Comparison of ENCODE assay signal across 19 mouse cellular contexts in genomic region chr12:29179405-29179804, GRCm38 (mm10).
DNase-seq lines count a peak whose midpoint lies in the region; ATAC-seq lines count a peak whose summit lies in the region.
"Had no signal": no experiment of that assay in that cellular context is flagged by ENCODE, and none has a peak within 500 bp of the region (broad histone marks: within the 10 kb centered on the region; RNA-seq: fewer than 3 reads in every experiment).

No protein-coding gene starts in this region.

- H3K4me1 ChIP-seq in hindbrain, embryonic 15.5 days (replicated peaks): peaks cover 25% of the 10 kb centered on the region
- peaks cover 40% of the 10 kb centered on the region for H3K4me1 ChIP-seq in hindbrain, embryonic 13.5 days (replicated peaks)
- peaks cover 7% of the 10 kb centered on the region; the same call in 1 of the 2 replicates for H3K4me1 ChIP-seq in midbrain, embryonic 16.5 days (ENCODE audit: control insufficient read depth, insufficient read depth, low read length)
- H3K4me1 ChIP-seq: heart, embryonic 13.5 days; limb, embryonic 13.5 days; lung, embryonic 15.5 days; stomach, embryonic 15.5 days had no signal

- H3K36me3 ChIP-seq in hindbrain, embryonic 15.5 days: no peaks in the 10 kb centered on the region
- no peaks in the 10 kb centered on the region for H3K36me3 ChIP-seq in hindbrain, embryonic 13.5 days
- H3K36me3 ChIP-seq in midbrain, embryonic 16.5 days (ENCODE audit: control insufficient read depth, insufficient read depth, low read length): no peaks in the 10 kb centered on the region
- H3K36me3 ChIP-seq: heart, embryonic 13.5 days; kidney, embryonic 15.5 days; limb, embryonic 13.5 days; lung, embryonic 15.5 days; neural tube, embryonic 15.5 days; stomach, embryonic 15.5 days had no signal

- no peak overlapping the region for H3K9ac ChIP-seq in hindbrain, embryonic 15.5 days
- no peak overlapping the region for H3K9ac ChIP-seq in hindbrain, embryonic 13.5 days
- H3K9ac ChIP-seq in midbrain, embryonic 16.5 days (ENCODE audit: low read depth, low read length): no peak overlapping the region
- H3K9ac ChIP-seq: heart, embryonic 13.5 days; kidney, embryonic 15.5 days; limb, embryonic 13.5 days; liver, embryonic 14.5 days; lung, embryonic 15.5 days; neural tube, embryonic 15.5 days; stomach, embryonic 15.5 days had no signal

- H3K4me3 ChIP-seq in hindbrain, embryonic 15.5 days: no peak overlapping the region
- H3K4me3 ChIP-seq in hindbrain, embryonic 13.5 days: no peak overlapping the region
- H3K4me3 ChIP-seq in midbrain, embryonic 16.5 days (ENCODE audit: low read depth, low read length): no peak overlapping the region
- H3K4me3 ChIP-seq: gastrocnemius, adult 2 months; heart, embryonic 13.5 days; kidney, embryonic 15.5 days; limb, embryonic 13.5 days; lung, embryonic 15.5 days; neural tube, embryonic 15.5 days; stomach, embryonic 15.5 days had no signal

- no peaks in the 10 kb centered on the region for H3K27me3 ChIP-seq in hindbrain, embryonic 15.5 days
- no peaks in the 10 kb centered on the region for H3K27me3 ChIP-seq in hindbrain, embryonic 13.5 days
- no peaks in the 10 kb centered on the region for H3K27me3 ChIP-seq in midbrain, embryonic 16.5 days (ENCODE audit: control insufficient read depth, insufficient read depth, low read depth, low read length)
- H3K27me3 ChIP-seq: heart, embryonic 13.5 days; kidney, embryonic 15.5 days; limb, embryonic 13.5 days; lung, embryonic 15.5 days; neural tube, embryonic 15.5 days; stomach, embryonic 15.5 days had no signal

- no peaks in the 10 kb centered on the region for H3K9me3 ChIP-seq in hindbrain, embryonic 15.5 days
- no peaks in the 10 kb centered on the region for H3K9me3 ChIP-seq in hindbrain, embryonic 13.5 days
- H3K9me3 ChIP-seq in midbrain, embryonic 16.5 days (replicated peaks; ENCODE audit: control insufficient read depth, low read length, poor library complexity, severe bottlenecking): no peaks in the 10 kb centered on the region
- H3K9me3 ChIP-seq: heart, embryonic 13.5 days; kidney, embryonic 15.5 days; limb, embryonic 13.5 days; lung, embryonic 15.5 days; neural tube, embryonic 15.5 days; stomach, embryonic 15.5 days had no signal

- peak; percentile 12 for DNase-seq in ZHBTc4 (ENCODE audit: low read depth, low spot score)
- DNase-seq in embryo, embryonic 11 days: peak; percentile 31
- no peak for DNase-seq in adrenal gland, adult 18-20 months (ENCODE audit: low spot score in 2 of 2)
- DNase-seq: adrenal gland, postnatal 10 days; cerebellum, adult 9-11 months; gastrocnemius, adult 2 months; lung, postnatal 4 days; right cerebral cortex, postnatal 25 days had no signal

- 0 out of 2 replicates have a peak overlapping the region, but pooled peaks have one; percentile 1 for H3K27ac ChIP-seq in hindbrain, embryonic 15.5 days (replicated peaks)
- no peak overlapping the region for H3K27ac ChIP-seq in hindbrain, embryonic 13.5 days
- peak overlapping the region; percentile 69 for H3K27ac ChIP-seq in midbrain, embryonic 16.5 days (ENCODE audit: low read length)
- H3K27ac ChIP-seq: gastrocnemius, adult 2 months; heart, embryonic 13.5 days; kidney, embryonic 15.5 days; limb, embryonic 13.5 days; liver, embryonic 14.5 days; lung, embryonic 15.5 days; neural tube, embryonic 15.5 days; stomach, embryonic 15.5 days had no signal

- ATAC-seq in hindbrain, embryonic 15.5 days (ENCODE audit: low FRiP score, low read depth): no peak
- ATAC-seq in hindbrain, embryonic 13.5 days (ENCODE audit: low FRiP score): no peak; the same call in 1 of the 2 replicates
- ATAC-seq in midbrain, embryonic 16.5 days: peak; percentile 34; the same call in 1 of the 2 replicates
- no peak for ATAC-seq in granulocyte monocyte progenitor cell, adult 5-6 weeks (replicated peaks; ENCODE audit: poor library complexity, severe bottlenecking)

- no peak overlapping the region for H3K4me2 ChIP-seq in hindbrain, embryonic 15.5 days
- no peak overlapping the region for H3K4me2 ChIP-seq in hindbrain, embryonic 13.5 days
- H3K4me2 ChIP-seq in midbrain, embryonic 16.5 days (ENCODE audit: low read length): no peak overlapping the region
- H3K4me2 ChIP-seq: heart, embryonic 13.5 days; kidney, embryonic 15.5 days; limb, embryonic 13.5 days; lung, embryonic 15.5 days; neural tube, embryonic 15.5 days; stomach, embryonic 15.5 days had no signal

- 24% methylated on average over 2 of the region's 2 CpGs for WGBS in hindbrain, embryonic 15.5 days
- 17% methylated on average over 2 of the region's 2 CpGs for WGBS in hindbrain, embryonic 13.5 days
- 15% methylated on average over 2 of the region's 2 CpGs for WGBS in midbrain, embryonic 16.5 days

Comparison
In these comparisons a context has a peak if more than half of its experiments do, and no peak if none do; other contexts are left out.
1. DNase-seq: peak in ZHBTc4 (single experiment) and embryo, embryonic 11 days (single experiment); none in adrenal gland, adult 18-20 months (0 of 2).